Mouse (Mus musculus): ENCODE data around the gene Cfap100.

The Cfap100 gene

DNA sequence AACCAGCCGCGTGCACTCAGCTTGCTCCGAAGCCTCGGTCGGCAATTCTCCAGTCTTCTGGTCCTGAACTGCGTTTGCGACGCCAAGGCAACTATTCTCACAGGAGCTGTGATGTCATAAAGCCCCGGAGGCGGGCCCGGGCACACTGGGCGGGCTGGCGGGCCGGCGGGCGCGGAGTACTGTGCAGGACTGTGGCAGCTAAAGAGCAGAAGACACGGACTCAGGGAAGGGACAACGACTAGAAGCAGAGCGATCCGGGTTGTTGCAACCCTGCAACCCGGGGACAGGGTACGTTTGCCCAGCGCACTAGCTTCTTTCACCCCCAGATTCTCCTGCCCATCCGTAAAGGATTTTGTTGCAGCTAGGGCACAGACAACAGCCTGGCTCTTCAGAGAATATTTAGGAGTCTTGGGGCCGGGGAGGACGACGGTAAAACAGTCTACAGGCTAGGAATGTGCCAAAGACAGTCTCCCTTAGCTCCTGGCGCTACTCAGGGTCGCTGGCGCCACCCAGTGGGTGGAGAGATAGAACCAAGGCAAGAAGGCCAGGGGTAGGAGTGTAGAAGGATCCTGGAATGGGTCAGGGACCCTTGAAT lies at the start of gene Cfap100:
Cfap100 (minus strand) TSS at position 418 of the 595 bp plus-strand sequence.
- DNase-seq: peak; percentile 76 to 84

DNA sequence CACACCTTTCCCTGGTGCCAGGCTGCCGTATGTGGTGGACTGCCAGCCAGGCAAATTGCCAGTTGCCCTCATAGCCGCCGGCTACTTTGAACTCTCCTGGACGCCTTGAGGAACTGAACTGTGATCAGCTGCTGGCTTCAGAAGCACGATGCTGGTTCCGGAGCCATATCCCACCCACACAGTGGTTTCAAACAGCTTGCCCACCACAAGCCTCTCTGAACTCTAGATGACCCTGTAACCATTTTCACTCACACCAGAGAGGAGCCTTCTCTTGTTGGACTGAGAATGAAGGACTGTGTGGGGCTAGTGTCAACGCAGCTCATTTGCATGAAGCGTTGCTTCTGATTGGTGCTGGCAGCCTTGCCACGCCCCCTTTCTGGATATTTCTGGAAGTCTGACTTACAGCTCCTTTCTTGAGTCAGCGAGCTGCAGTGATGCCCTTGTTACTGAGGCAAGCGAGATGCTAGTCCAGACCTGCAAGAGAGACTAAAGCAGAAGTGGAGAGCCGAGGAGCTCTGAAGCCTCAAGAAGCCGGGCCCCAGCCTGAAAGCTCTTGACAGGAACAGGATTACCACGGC lies 48.4 kb upstream of the Cfap100 start:
- peak; percentile 65 to 67 for DNase-seq

DNA sequence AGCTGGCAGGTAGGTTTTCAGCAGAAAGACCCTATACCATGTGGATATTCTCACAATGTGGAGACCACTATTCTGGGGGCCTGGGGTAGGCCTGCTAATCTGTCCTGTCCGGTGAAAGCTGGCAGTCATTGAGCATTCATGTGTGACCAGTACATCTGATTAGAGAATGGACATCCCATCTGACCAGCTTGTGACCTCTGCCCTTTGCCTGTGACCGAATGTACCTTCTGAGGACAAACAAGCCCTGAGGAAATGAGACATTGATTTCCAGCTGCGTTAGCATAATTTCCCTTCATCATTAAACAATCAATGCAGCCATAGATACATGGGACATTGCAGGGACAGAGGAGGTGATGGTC lies 47.2 kb upstream of the Cfap100 start:
- no peak for DNase-seq

DNA sequence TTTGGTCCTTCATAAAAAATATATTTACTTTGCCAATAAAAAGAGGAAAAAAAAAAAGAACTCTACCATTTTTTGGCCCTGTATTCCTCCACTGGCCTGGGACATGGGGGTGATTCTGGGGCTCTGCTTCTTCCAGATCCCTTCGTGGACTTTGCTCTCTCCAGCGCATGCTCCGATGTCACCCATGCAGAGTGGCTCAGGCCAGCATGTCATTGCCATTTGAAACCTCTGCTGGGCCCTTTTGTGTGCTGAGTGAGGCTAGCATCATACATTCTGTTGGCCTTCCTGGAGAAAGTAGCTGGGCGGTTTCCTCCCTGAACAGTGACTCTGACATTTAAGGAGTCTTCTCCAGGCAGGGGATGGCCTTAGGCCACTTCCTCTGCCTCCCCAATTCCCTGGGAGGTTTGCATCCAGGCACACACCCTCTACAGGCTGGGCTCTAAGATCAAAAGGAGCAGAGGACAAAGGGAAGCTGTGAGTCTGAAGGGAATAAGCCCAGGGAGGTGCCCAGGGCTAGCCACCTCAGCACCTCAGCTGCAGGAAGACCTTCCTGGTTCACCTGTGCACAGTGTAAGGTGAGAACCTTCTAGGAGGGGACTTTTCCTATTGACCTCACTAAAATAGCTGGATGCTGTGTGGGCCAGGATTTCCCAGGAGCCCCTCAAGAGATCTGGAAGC lies 46.7 kb upstream of the Cfap100 start:
- no peak for DNase-seq

DNA sequence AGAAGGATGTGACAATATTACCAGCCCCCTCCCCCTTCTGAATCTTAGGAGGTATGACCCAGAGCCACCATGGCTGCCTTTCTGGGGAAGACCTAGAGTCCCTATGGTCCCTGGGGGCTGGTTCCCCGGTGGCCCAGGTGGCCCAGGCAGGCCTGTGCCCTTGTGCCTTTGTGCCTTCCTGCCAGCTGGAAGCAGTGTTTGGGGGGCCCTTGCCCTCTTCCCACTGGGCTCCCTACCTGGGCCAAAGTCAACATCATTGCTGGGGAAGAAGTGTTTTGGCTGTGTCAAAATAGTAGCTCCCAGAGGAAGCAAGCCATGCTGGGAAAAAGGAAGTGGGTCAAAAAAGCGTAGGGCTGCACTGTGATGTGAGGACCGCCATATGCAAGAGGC lies 45.8 kb upstream of the Cfap100 start:
- peak in 1 of 2 experiments; percentile 19 for DNase-seq

DNA sequence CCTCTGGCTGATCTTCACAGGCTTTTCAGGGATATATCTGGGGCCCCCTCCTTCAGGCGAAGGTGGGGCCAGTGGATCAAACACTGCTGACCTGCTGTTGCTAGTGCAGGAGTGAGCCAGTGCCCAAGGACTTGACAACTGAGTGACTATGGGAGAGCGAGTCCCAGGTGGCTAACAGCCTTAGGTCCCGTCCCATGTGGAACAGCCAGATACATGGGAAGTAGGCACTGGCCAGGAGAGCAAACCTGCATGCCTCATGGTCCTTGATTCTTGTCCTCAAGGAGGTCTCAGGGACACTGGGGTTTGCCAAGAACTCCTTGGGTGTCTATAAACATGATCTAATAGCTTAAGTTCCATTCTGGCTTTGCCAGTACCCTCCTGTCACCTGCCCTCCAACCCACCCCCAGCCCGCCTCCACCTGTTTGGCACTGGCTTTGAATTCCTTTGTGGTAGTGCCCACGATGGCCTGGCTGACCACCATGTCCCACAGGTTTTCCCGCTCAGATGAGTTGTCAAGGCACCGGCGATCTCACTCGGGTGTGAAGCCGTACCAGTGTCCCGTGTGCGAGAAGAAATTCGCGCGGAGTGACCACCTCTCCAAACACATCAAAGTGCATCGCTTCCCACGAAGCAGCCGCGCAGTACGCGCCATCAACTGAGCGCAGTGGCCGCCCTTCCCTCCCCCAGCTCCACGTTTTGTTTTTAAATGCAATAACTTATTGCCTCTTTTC lies 45.2 kb upstream of the Cfap100 start:
- DNase-seq: peak in 1 of 2 experiments; percentile 43

DNA sequence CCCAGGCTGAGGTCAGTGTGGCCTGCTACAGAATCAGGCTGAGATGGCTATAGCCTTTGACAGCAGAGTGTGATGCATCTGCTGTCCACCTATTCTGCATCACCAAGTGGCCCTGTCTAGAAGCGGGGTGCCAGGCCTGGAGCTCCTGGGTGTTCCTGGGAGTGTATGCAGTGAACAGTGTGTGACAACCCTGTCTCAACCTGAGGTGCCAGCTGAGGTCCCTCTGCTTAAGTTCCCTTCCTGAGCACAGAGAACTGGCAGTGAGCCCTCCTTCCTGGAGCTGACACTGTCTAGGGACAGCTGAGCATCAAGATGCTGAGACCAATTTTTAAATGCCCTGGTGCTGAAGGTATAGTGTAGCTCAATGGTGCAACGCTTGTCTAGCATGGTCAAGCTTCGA lies 44.1 kb upstream of the Cfap100 start:
- no peak for DNase-seq

DNA sequence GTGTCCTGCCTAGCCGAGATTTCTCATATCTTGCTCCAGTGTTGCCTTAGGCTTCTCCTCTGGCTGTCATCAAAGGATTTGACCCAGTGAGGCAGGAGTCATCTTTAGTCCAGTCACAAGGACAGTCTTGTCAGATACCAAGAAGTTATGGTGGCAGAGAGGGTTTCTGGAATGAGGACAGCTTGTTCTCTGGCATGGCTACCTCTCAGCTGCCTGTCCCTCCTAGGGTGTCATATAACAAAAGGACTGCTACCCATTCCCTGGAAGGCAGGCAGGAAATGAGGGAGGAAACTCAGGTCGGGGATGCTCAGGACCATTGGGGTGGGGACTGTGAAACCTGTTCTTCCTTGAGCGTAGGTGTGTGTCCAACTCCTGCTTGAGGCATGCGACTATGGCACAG lies 43.5 kb upstream of the Cfap100 start:
- DNase-seq: no peak

DNA sequence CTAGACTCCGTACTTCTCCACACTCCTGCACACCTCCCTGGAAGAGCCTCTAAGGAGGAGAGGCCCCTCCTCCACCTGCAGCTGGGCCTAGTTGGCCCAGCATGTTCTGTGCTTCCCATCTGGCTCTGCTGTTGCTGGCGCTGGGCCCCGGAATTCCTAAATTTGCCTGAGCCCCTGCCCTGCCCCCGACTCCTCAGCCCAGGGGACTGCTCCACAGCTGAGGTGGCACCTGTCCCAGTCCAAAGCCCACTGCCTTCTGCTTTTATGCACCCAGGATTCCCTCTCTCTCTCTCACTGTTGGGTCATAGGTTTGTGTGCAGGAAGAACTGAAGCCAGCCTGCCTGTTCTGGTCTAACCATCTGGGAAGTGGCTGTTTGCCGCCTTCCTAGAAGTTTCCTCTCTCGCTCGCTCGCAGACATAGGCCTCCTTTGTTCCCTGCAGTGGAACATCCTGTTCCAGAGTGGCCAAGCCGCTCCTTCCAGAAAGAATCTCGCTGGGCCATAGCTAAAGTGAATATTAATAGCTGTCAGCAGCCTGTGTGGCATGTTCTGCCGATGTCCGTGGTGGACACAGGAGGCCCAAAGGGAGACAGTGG lies 42.4 kb upstream of the Cfap100 start:
- peak; percentile 68 to 82 for DNase-seq

DNA sequence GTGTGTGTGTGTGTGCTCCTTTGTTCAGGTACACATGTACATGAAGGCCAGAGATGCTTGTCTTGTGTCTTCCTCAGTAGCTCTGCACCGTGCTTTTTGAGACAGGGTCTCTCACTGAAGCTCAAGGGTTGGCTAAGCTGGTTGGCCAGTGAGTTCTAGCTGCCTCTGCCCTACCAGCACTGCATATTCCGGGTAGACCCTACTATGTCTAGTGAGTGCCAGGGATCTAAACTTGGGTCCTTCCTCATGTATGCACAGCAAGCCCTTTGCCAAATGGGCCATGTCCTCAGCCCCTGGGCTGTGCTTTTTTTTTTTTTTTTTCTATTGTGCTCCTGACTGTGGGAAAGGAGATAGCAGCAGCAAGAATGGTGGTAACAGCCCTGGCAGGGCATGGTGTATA lies 41.7 kb upstream of the Cfap100 start:
- DNase-seq: no peak

DNA sequence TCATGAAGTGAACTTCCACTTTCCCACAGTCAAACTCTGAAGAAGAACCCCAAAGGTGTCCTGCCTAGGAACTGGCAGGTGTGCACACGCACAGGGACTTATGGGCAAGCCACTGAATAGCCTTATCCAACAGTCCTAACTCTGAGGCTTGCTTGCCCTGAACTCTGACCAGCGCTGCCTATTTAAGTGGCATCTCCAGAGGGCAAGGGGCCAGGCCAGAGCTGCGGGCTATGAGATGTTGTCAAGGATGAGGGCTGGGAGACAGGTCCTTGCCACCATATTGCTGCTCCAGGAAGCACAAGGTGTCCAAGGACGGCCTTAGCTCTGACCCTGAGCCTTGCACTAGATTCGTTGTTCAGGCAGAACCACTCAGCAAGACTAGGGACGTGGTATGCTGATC lies 40.4 kb upstream of the Cfap100 start:
- no peak for DNase-seq

DNA sequence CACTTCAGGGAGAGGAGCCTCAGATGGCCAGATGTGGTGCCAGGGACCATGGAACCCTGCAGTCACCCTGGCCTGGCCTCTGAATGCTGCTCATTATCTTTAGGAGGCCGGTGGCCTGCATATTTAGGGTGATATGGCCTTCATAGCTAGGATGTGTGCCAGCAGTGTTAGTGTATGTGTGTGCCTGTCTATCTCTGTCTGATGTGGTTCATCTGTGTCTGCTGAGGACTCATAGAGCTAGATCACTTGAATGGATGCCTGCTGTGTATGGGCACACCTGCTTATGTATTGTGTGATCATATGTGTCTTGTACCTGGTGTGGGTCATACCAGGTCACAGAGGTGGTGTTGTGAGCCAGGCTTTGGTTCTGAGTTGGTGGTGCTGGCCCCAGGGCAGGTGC lies 39.6 kb upstream of the Cfap100 start:
- no peak for DNase-seq

DNA sequence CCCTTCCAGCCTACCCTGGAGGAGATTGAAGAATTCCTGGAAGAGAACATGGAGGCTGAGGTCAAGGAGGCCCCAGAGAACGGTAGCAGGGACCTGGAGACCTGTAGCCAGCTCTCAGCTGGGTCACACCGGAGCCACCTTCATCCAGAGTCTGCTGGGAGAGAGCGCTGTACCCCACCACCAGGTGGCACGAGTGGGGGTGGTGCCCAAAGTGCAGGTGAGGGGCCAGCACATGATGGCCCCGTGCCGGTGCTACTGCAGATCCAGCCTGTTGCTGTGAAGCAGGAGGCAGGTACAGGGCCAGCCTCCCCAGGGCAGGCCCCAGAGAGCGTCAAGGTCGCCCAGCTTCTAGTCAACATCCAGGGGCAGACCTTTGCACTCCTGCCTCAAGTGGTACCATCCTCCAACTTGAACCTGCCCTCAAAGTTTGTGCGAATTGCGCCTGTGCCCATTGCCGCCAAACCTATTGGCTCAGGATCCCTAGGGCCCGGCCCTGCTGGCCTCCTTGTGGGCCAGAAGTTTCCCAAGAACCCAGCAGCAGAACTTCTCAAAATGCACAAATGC lies 38.3 kb upstream of the Cfap100 start:
- DNase-seq: no peak

DNA sequence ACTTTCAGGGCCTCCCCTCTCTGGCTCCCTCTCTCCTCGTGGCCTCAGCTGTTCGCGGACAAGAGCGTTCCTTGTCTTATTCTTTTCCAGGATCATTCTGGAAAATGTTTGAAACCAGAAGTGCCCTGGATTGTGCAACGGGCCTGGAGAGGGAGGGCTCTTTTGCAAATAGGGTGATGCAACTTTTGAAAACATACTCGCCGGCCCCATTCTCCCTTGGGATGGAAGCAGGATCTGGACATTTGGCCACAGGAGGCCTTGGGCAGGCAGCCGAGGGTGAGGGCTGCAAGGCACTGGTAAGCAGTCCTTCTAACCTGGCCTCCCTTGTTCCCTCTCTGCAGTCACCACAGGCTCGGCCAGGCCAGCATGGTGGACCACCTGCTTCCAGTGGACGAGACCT lies 37.5 kb upstream of the Cfap100 start:
- DNase-seq: peak; percentile 86 to 90

DNA sequence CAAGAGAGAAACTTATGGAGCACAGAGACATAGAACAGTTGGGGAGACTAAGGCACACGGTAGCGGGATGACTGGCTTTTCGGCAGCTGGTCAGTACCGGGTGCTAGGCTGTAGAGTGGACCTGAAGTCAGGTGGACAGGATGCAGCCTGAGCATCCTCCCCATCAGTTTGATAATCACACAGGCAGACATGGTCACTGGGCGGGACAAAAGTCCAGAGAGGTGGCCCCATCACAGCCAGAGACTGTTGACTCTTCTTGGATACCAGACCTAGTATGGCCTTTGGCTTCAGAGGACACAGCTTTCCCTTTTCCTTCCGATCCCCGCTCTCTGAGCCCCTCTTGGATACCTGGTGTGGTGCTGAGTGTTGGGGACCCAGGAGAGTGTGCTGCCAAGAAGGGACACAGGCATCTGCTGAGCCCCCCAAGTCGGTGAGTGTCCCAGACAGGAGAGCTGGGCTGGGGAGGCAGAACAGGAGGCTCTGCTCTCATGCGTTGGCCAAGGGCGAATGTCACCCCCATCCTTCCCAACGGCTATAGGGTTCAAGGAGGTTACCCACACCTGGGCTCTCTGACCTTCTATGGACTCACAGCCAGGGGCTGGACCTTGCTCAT lies 36.5 kb upstream of the Cfap100 start:
- no peak for DNase-seq

DNA sequence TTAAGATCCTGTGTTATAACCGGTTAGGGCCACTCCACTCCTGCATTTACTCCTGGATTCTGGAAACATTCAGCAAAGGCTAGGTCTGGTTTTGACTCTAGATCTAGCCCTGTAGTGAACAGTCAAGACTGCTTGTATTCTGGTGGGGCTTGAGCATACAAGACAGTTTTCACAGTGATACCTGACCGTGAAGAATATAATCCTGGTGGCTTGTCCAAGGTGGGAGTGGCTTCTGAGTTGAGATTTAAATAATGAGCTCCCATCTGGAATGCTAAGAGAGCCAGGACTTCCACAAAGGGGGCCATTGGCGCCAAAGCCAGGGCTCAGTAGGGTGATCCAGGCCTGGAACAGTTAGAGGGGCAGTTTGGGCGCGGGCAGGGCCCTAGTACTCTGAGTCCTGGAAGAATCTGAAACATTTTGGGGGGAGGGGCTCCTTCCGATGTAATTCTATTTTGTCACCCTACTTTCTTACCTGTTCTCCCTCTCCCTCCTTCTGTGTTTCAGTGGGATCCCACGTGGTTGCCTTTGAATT lies 35.4 kb upstream of the Cfap100 start:
- DNase-seq: peak; percentile 19 to 38

DNA sequence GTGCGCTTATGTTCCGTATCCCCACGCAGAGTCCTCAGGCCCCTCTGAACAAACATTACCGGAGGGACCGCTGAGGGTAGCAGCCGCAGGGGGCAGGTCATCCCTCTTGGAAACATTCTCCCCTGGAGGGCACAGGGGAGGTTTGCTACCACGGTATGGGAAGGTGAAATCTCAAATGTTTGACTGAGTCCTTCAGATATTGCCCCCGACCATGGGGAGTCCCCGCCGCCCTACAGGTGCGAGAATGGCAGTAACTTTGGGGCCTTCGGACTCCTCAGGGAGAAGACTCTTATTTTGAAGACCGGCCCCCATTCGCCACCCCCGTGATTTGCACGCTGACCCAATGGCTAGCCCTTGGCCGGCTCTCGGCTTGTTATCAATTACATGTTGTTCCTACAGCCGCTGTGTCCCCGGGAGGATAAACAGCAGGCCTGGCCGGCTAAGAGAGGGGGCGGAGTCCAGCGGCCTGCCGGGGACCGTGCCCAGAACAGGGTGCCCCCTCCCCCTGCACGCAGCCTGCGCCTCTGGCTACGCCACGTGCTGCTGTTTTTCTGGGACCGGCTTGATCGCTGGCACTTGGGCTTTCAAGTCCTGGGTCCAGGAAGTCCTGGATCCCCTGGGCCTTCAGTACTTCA lies 34.7 kb upstream of the Cfap100 start:
- peak; percentile 97 to 98 for DNase-seq

DNA sequence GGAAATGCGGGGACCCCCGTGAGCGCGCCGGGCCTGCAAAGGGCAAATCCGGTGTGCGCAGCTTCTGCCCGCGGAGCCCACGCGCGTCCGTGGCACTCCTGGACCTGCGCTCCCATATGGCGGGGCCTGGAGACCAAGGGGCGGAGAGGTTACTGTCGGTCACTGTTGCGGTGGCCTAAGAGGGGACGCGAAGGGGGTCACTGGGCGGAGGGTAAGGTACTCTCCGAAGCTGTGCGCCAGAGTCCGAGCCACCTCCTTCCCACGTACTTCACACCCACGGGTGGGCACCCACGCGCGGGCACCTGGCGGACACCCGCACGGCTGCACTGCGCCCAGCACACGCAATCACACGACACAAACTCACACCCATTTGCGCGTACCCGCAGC lies 34.2 kb upstream of the Cfap100 start:
- peak in 1 of 2 experiments; percentile 35 for DNase-seq

DNA sequence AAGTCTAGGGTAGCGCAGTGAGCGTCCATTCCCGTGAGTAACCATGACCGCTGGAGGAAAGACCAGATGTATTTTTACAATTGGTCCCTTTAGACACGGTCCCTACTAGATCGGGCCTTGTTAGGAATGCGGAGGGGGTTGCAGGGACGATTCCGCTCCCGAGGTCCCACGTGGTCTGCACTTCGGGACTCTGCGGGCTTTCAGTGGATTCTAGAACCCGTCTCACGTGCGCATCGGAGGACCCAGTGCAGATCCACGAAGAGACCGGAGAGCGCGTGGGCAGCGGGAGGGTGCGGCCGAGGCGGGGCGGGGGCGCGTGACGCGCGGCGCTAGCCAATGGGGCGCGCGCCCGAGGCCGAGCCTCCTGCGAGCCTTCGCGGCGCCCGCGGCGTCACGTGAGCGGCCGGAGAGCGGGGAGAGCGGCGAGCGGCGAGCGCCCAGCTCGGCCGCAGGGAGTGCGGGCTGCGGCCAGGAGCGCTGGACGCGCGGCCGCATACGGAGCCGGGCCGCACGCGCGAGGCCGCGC lies 33.6 kb upstream of the Cfap100 start, which contains the start of gene Klf15:
Klf15 (plus strand) TSS at position 396 of the 526 bp plus-strand sequence.
- peak; percentile 83 to 88 for DNase-seq

DNA sequence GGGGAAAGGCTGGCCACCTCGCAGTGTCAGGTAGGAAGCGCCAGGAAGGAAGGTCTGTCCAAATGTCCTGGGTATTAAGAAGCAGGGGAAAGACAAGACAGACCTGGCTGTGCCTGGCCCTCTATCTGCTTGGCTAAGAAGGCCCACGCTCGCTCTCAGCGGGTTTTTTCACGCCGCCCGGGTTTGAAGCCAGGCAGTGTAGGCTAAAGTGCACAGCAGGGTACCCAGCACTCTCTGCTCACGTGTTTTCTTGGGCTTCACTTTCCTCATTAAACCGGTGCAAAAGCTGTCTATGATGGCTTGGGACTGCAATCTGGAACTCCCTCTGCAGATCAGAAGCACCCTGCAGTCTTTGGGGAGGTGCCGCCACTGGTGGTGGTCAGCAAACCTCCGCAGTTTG lies 33.2 kb upstream of the Cfap100 start:
- DNase-seq: no peak

DNA sequence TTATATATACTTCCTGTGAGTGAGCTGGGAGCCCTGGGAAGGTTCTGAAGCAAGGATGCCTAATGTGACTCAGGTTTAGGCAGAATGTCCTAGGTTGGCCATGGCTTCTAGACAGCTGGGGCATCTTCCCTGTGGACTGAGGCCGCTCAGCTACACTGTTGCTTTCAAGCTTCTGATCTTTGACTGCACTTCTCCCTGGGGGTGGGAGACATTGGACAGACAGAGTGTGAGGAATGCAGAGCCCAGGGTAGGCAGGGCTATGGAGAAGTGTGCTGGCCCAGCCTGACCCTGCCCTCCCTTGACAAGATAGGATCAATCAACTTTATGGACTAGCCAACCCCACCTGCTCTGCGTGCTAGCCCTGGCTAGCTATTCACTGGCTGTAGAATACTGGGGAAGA lies 32.6 kb upstream of the Cfap100 start:
- DNase-seq: no peak

Data from lung, adult 18-20 months (tissue).